27 mouse cellular contexts compared by ENCODE assay signal in the genomic region with DNA sequence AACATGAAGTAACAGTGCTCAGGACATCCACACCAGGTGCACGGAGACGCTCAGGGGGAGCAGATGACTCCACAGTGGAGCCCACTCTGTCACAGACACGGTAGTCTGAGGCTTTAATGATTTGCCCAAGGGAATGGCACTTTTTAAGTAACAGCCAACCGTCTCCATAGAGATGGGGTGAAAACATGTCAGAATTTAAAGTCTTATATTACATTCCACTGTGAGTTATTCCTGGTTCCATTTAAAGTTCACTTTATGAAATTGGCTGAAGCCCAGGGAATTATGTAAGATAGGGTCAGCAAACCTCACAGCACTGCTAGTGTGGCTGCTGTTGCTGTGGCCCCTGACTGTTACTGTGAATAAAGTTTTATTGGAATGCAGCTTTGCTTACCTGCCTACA.
DNase-seq lines count a peak whose midpoint lies in the region; ATAC-seq and TF ChIP-seq lines count a peak whose summit lies in the region.
"Had no signal": no experiment of that assay in that cellular context is flagged by ENCODE, and none has a peak within 500 bp of the region (broad histone marks: within the 10 kb centered on the region; RNA-seq: fewer than 3 reads in every experiment).

No protein-coding gene starts in this region.

- no peaks in the 10 kb centered on the region for H3K4me1 ChIP-seq in heart, adult 2 months (ENCODE audit: control insufficient read depth, insufficient read depth, low read length)
- peaks cover 6% of the 10 kb centered on the region; the same call in 1 of the 2 replicates for H3K4me1 ChIP-seq in brown adipose tissue, adult 24 weeks (ENCODE audit: control insufficient read depth, insufficient read depth, insufficient read length, low read length)
- 0 out of 2 replicates have a peak, but pooled peaks cover 3% of the 10 kb centered on the region for H3K4me1 ChIP-seq in limb, embryonic 12.5 days (replicated peaks)
- H3K4me1 ChIP-seq: forebrain, embryonic 15.5 days; hindbrain, embryonic 15.5 days; lung, embryonic 15.5 days had no signal

- 74% methylated on average over 4 of the region's 4 CpGs for WGBS in heart, adult 2 months
- 44% methylated on average over 4 of the region's 4 CpGs for WGBS in limb, embryonic 12.5 days

- H3K79me2 ChIP-seq in heart, adult 2 months (replicated peaks; ENCODE audit: control insufficient read depth, insufficient read depth, low read length) = no peaks in the 10 kb centered on the region

- H3K36me3 ChIP-seq in heart, adult 2 months (ENCODE audit: control insufficient read depth, insufficient read depth, low read length) = no peaks in the 10 kb centered on the region
- no peaks in the 10 kb centered on the region for H3K36me3 ChIP-seq in limb, embryonic 12.5 days
- H3K36me3 ChIP-seq: forebrain, embryonic 10.5 days; heart, embryonic 13.5 days; lung, embryonic 15.5 days had no signal

- TF ChIP-seq CTCF in heart, adult 2 months (IDR thresholded peaks at IDR 0.05) = no peak

- no peak overlapping the region for H3K4me3 ChIP-seq in heart, adult 2 months
- H3K4me3 ChIP-seq in brown adipose tissue, adult 24 weeks (ENCODE audit: insufficient read depth, low read depth, low read length) = no peak overlapping the region
- H3K4me3 ChIP-seq in limb, embryonic 12.5 days (replicated peaks) = no peak overlapping the region
- H3K4me3 ChIP-seq: forebrain, embryonic 10.5 days; forebrain, embryonic 15.5 days; gastrocnemius, adult 2 months; heart, embryonic 13.5 days; hindbrain, embryonic 10.5 days; hindbrain, embryonic 15.5 days; layer of hippocampus, adult 2 months; lung, embryonic 15.5 days had no signal

- H3K4me2 ChIP-seq in limb, embryonic 12.5 days = no peak overlapping the region
- H3K4me2 ChIP-seq: forebrain, embryonic 15.5 days; heart, embryonic 13.5 days; hindbrain, embryonic 15.5 days; lung, embryonic 15.5 days; midbrain, embryonic 11.5 days had no signal

- no peak for TF ChIP-seq POLR2A in heart, adult 2 months (IDR thresholded peaks at IDR 0.05; ENCODE audit: insufficient read depth, low read depth, low read length)

- intact Hi-C loops in heart, adult 2 months (cut with DNase I) = no loop called here

- no peak for TF ChIP-seq EP300 in heart, adult 2 months (IDR thresholded peaks at IDR 0.05; ENCODE audit: insufficient read depth, low read depth, low read length)

- H3K27me3 ChIP-seq in heart, adult 2 months (ENCODE audit: control insufficient read depth, insufficient read depth, low read length) = no peaks in the 10 kb centered on the region
- no peaks in the 10 kb centered on the region for H3K27me3 ChIP-seq in limb, embryonic 12.5 days
- H3K27me3 ChIP-seq: forebrain, embryonic 15.5 days; heart, embryonic 13.5 days; hindbrain, embryonic 15.5 days; lung, embryonic 15.5 days had no signal

- no peak for ATAC-seq in limb, embryonic 12.5 days (ENCODE audit: insufficient number of reproducible peaks, insufficient read depth, low FRiP score, low TSS enrichment, low read depth)
- ATAC-seq: forebrain, embryonic 15.5 days; inflammation-experienced regulatory T-cells, adult 6 months; midbrain, embryonic 16.5 days had no signal

- no peak overlapping the region for H3K27ac ChIP-seq in heart, adult 2 months
- peak overlapping the region; percentile 89 for H3K27ac ChIP-seq in brown adipose tissue, adult 24 weeks (replicated peaks; ENCODE audit: low read depth, low read length)
- H3K27ac ChIP-seq in limb, embryonic 12.5 days = peak overlapping the region; percentile 66; the same call in 1 of the 2 replicates
- H3K27ac ChIP-seq: forebrain, embryonic 10.5 days; forebrain, embryonic 15.5 days; gastrocnemius, adult 2 months; heart, embryonic 13.5 days; hindbrain, embryonic 10.5 days; hindbrain, embryonic 15.5 days; layer of hippocampus, adult 2 months; liver, embryonic 14.5 days; lung, embryonic 15.5 days had no signal

- no peaks in the 10 kb centered on the region for H3K9me3 ChIP-seq in limb, embryonic 12.5 days
- H3K9me3 ChIP-seq: forebrain, embryonic 10.5 days; forebrain, embryonic 15.5 days; hindbrain, embryonic 15.5 days; lung, embryonic 15.5 days had no signal

- no peak overlapping the region for H3K9ac ChIP-seq in heart, adult 2 months (ENCODE audit: low read depth, low read length)
- no peak overlapping the region for H3K9ac ChIP-seq in limb, embryonic 12.5 days (replicated peaks)
- H3K9ac ChIP-seq: forebrain, embryonic 15.5 days; heart, embryonic 13.5 days; hindbrain, embryonic 15.5 days; liver, embryonic 14.5 days; lung, embryonic 15.5 days had no signal

- peak; percentile 51 for DNase-seq in heart, adult 11 months
- DNase-seq in heart, adult 2 months = no peak
- peak; percentile 6 for DNase-seq in skeletal muscle tissue, adult 2 months (ENCODE audit: low read depth, low spot score)
- DNase-seq in cerebellum, adult 8-10 months = no peak
- no peak for DNase-seq in right cerebral cortex, postnatal 10 days (ENCODE audit: low spot score in 2 of 2)
- DNase-seq: adrenal gland, postnatal 25 days; cerebellum, adult 9-11 months; gastrocnemius, adult 2 months; gastrocnemius, postnatal 36 days; heart, postnatal 10 days; kidney, adult 11 months; kidney, postnatal 36 days; layer of hippocampus, postnatal 36 days; right cerebral cortex, postnatal 4 days had no signal

Comparison
In these comparisons a context has a peak if more than half of its experiments do, and no peak if none do; other contexts are left out.
1. DNase-seq: peak in heart, adult 11 months (single experiment) and skeletal muscle tissue, adult 2 months (single experiment); none in heart, adult 2 months (0 of 2), cerebellum, adult 8-10 months (single experiment) and right cerebral cortex, postnatal 10 days (0 of 2).